Mouse (Mus musculus): ENCODE measurements at regions not wholly inside any gene's neighbourhood (a gene's known extent, or its start where the extent isn't known, plus 50 kb on each side); places are given as distances from the start of the nearest gene placed in this dataset.

DNA sequence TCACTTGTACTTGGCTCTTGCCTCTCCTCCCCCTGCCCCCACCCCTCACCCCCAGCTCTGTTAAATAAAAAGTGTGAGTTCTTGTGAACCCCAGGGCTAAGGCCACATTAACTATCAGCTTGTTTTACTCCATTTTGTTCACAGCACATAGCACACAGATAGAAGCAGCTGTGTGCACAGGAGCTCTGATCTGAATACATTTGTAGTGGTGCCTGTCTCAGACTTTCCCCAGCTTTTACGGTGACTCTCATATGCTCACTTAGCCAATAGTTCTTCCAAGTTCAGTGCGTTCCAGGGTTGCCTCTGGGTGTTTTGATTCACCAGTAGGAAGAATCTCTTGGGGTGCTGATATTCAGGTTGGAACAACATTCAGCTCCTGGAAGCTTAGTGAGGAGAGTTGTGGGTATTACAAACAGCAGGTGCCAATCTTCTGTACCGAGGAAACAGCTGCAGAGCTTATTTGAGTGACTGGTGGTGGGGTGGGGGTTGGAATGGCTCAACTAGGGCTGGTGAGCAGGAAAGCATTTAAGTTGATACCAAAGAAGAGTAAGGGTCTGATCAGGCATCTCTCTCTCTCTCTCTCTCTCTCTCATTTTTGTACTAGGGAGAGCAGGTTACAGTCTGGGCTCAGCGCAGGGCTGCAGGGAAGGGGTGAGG lies 51.7 kb upstream of the 4933402D24Rik start:
- H3K27ac ChIP-seq (ENCODE audit: insufficient read depth, low read depth, low read length): no peak overlapping the region
- TF ChIP-seq CTCF (IDR thresholded peaks at IDR 0.05; ENCODE audit: insufficient read depth, low read depth, low read length) (no peak), POLR2A (IDR thresholded peaks at IDR 0.05; ENCODE audit: insufficient read depth, low read depth, low read length) (no peak)
- WGBS: 60% methylated on average over 4 of the region's 4 CpGs
- no peaks in the 10 kb centered on the region; the same call in 1 of the 2 replicates for H3K4me1 ChIP-seq (ENCODE audit: control insufficient read depth, insufficient read depth, low read length)
- no peak overlapping the region for H3K4me3 ChIP-seq (ENCODE audit: insufficient read depth, low read depth, low read length)

DNA sequence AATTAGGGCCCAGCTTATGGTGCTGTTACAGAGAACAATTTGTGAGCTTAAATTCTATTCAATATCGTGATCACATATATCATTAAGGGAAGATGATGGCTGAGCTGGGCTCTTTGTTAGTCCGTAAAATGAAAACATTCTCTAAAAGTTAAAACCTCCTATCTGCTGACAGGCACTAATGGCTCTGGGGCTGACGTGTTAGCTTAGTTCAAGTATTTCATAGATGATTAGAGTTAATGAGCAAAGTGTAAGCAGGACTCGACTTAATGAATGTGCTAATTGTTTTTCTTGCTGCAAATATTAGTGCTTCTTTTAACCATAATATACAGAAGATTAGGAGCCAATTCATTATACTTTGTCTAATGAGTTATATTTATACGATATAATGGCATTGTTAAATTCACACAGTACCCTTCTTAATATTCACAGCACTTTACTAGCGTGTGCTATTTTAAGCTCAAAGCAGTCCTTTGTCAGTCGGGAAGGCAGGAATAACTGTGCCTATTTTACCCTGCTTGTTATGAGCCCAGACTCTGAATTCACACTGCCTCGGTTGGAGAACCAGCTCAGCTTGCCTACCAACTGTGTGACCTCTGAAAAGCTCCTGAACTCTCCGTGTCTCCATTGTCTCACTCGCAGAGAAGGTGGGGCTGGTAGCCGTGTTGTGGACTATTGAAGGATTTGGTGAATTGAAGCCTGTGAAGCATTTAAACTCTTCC lies 50.6 kb upstream of the 4933402D24Rik start:
- TF ChIP-seq POLR2A (IDR thresholded peaks at IDR 0.05; ENCODE audit: insufficient read depth, low read depth, low read length) (no peak), CTCF (IDR thresholded peaks at IDR 0.05; ENCODE audit: insufficient read depth, low read depth, low read length) (no peak)
- 29% methylated on average over 11 of the region's 11 CpGs for WGBS
- no peaks in the 10 kb centered on the region; the same call in 1 of the 2 replicates for H3K4me1 ChIP-seq (ENCODE audit: control insufficient read depth, insufficient read depth, low read length)
- no peak overlapping the region for H3K4me3 ChIP-seq (ENCODE audit: insufficient read depth, low read depth, low read length)
- H3K27ac ChIP-seq (ENCODE audit: insufficient read depth, low read depth, low read length): no peak overlapping the region

Data from olfactory bulb, adult 2 months (tissue).